27 mouse cellular contexts compared by ENCODE assay signal in the genomic region with DNA sequence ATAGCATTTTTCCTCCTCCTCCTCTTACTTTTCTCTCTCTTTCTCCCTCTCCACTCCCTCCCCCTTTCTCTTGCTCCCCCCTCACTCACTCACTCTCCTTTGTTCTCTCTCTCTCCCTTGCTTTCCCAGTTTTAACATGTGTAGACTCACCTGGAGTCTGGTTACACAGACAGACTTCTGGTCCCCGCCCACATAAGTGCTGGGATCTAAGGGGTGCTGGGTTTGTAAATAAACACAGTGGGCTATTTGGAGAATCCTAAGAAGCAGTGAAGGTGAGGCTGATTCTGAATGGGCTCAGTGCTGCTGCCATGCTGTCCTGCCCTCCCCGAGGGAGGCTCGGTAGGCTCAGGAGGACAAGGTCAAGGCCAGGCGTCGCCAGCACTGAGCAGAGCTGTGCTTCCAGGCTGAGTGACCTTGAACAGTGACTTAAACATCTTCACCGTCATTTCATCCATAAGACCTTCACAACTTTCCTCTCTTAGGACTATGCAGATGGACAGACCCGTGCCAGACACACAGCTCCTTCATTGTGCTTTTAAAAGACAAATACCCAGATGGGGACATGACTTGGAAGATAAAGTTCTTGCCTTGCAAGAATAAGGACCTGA.
DNase-seq lines count a peak whose midpoint lies in the region; ATAC-seq lines count a peak whose summit lies in the region.
"Had no signal": no experiment of that assay in that cellular context is flagged by ENCODE, and none has a peak within 500 bp of the region (broad histone marks: within the 10 kb centered on the region; RNA-seq: fewer than 3 reads in every experiment).

No protein-coding gene starts in this region.

- no peaks in the 10 kb centered on the region for H3K9me3 ChIP-seq in neural tube, embryonic 13.5 days
- H3K9me3 ChIP-seq: embryonic facial prominence, embryonic 12.5 days; forebrain, embryonic 12.5 days; forebrain, embryonic 15.5 days; heart, embryonic 10.5 days; heart, embryonic 13.5 days had no signal

- peaks cover 28% of the 10 kb centered on the region for H3K4me1 ChIP-seq in neural tube, embryonic 13.5 days (replicated peaks)
- H3K4me1 ChIP-seq: embryonic facial prominence, embryonic 12.5 days; heart, embryonic 10.5 days; heart, embryonic 13.5 days had no signal

- H3K4me3 ChIP-seq in neural tube, embryonic 13.5 days, result no peak overlapping the region
- H3K4me3 ChIP-seq: embryonic facial prominence, embryonic 12.5 days; erythroblast, embryonic 14.5 days; forebrain, embryonic 12.5 days; forebrain, embryonic 15.5 days; heart, embryonic 10.5 days; heart, embryonic 13.5 days had no signal

- no peaks in the 10 kb centered on the region for H3K36me3 ChIP-seq in neural tube, embryonic 13.5 days
- H3K36me3 ChIP-seq: embryonic facial prominence, embryonic 12.5 days; forebrain, embryonic 12.5 days; forebrain, embryonic 15.5 days; heart, embryonic 10.5 days; heart, embryonic 13.5 days had no signal

- 64% methylated on average over 7 of the region's 7 CpGs for WGBS in neural tube, embryonic 13.5 days

- no peak overlapping the region for H3K4me2 ChIP-seq in neural tube, embryonic 13.5 days
- H3K4me2 ChIP-seq: embryonic facial prominence, embryonic 12.5 days; forebrain, embryonic 12.5 days; forebrain, embryonic 15.5 days; heart, embryonic 13.5 days; hindbrain, embryonic 14.5 days had no signal

- DNase-seq in adrenal gland, adult (ENCODE audit: inconsistent age in 2 of 2, low spot score in 1 of 2), result peak; percentile 50 to 71
- DNase-seq in adrenal gland, postnatal 10 days, result no peak
- DNase-seq in adrenal gland, postnatal 36 days, result peak; percentile 42 to 49
- no peak for DNase-seq in adrenal gland, postnatal 14 days
- DNase-seq in neural tube, embryonic 10.5 days (ENCODE audit: extremely low spot score, low spot score), result no peak
- DNase-seq in cerebellum, adult 9-10 months, result no peak
- DNase-seq: adrenal gland, adult 8-10 months; cerebellum, adult 11 months; cerebellum, adult 2 months; cerebellum, postnatal 10 days; cerebellum, postnatal 36 days; embryo, embryonic 11 days; gastrocnemius, postnatal 25 days; heart, adult 18-20 months; kidney, adult 18-20 months had no signal

- no peak for ATAC-seq in neural tube, embryonic 13.5 days (ENCODE audit: low read depth)
- ATAC-seq: activated CD4-positive, CD25-positive, alpha-beta regulatory T cell, adult 4 months; forebrain, embryonic 15.5 days; hindbrain, postnatal 0 days; inflammation-experienced regulatory T-cells, adult 6 months; intestine, embryonic 16.5 days had no signal

- H3K27ac ChIP-seq in neural tube, embryonic 13.5 days (replicated peaks), result 0 out of 2 replicates have a peak overlapping the region, but pooled peaks have one; percentile 13
- H3K27ac ChIP-seq: embryonic facial prominence, embryonic 12.5 days; forebrain, embryonic 12.5 days; forebrain, embryonic 15.5 days; heart, embryonic 10.5 days; heart, embryonic 13.5 days; hindbrain, embryonic 14.5 days; hindbrain, postnatal 0 days had no signal

- no peaks in the 10 kb centered on the region for H3K27me3 ChIP-seq in neural tube, embryonic 13.5 days
- H3K27me3 ChIP-seq: embryonic facial prominence, embryonic 12.5 days; forebrain, embryonic 12.5 days; forebrain, embryonic 15.5 days had no signal

- H3K9ac ChIP-seq in neural tube, embryonic 13.5 days, result no peak overlapping the region
- H3K9ac ChIP-seq: embryonic facial prominence, embryonic 12.5 days; forebrain, embryonic 12.5 days; forebrain, embryonic 15.5 days; heart, embryonic 13.5 days; hindbrain, embryonic 14.5 days had no signal

Comparison
In these comparisons a context has a peak if more than half of its experiments do, and no peak if none do; other contexts are left out.
1. DNase-seq: peak in adrenal gland, adult (2 of 2) and adrenal gland, postnatal 36 days (2 of 2); none in adrenal gland, postnatal 10 days (single experiment), adrenal gland, postnatal 14 days (single experiment), neural tube, embryonic 10.5 days (single experiment) and cerebellum, adult 9-10 months (single experiment).